Mouse (Mus musculus): Measurements from ENCODE around the gene Rbfox1.
A peak's percentile ranks its signal among the peaks of the same experiment; 100 is the strongest.

Rbfox1 gene

GRCm38 (mm10) chr16:6777506-6778185 is 892.5 kb downstream of the Rbfox1 start:
- DNase-seq (ENCODE audit: extremely low read depth, insufficient read length, low spot score): no peak

- DNase-seq (ENCODE audit: extremely low read depth, insufficient read length, low spot score): no peak
Observed at GRCm38 (mm10) chr16:6784144-6784543, 899.0 kb downstream of the Rbfox1 start.

GRCm38 (mm10) chr16:6785026-6785425 is 899.9 kb downstream of the Rbfox1 start:
- DNase-seq (ENCODE audit: extremely low read depth, insufficient read length, low spot score): no peak

- no peak for DNase-seq (ENCODE audit: extremely low read depth, insufficient read length, low spot score)
Observed at GRCm38 (mm10) chr16:6791218-6791617, 906.1 kb downstream of the Rbfox1 start.

GRCm38 (mm10) chr16:6791655-6792054 is 906.5 kb downstream of the Rbfox1 start:
- DNase-seq (ENCODE audit: extremely low read depth, insufficient read length, low spot score): peak; percentile 9

- no peak for DNase-seq (ENCODE audit: extremely low read depth, insufficient read length, low spot score)
Observed at GRCm38 (mm10) chr16:6806246-6806645, 921.1 kb downstream of the Rbfox1 start.

- no peak for DNase-seq (ENCODE audit: extremely low read depth, insufficient read length, low spot score)
Observed at GRCm38 (mm10) chr16:6807835-6808234, 922.7 kb downstream of the Rbfox1 start.

- no peak for DNase-seq (ENCODE audit: extremely low read depth, insufficient read length, low spot score)
Observed at GRCm38 (mm10) chr16:6813871-6814270, 928.7 kb downstream of the Rbfox1 start.

GRCm38 (mm10) chr16:6821741-6822140 is 936.6 kb downstream of the Rbfox1 start:
- no peak for DNase-seq (ENCODE audit: extremely low read depth, insufficient read length, low spot score)

GRCm38 (mm10) chr16:6829892-6830524 is 944.9 kb downstream of the Rbfox1 start:
- no peak for DNase-seq (ENCODE audit: extremely low read depth, insufficient read length, low spot score)

GRCm38 (mm10) chr16:6833486-6833885 is 948.3 kb downstream of the Rbfox1 start:
- DNase-seq (ENCODE audit: extremely low read depth, insufficient read length, low spot score): no peak

GRCm38 (mm10) chr16:6835051-6835450 is 949.9 kb downstream of the Rbfox1 start:
- no peak for DNase-seq (ENCODE audit: extremely low read depth, insufficient read length, low spot score)

- DNase-seq (ENCODE audit: extremely low read depth, insufficient read length, low spot score): peak; percentile 14
Observed at GRCm38 (mm10) chr16:6839299-6839995, 954.3 kb downstream of the Rbfox1 start.

- DNase-seq (ENCODE audit: extremely low read depth, insufficient read length, low spot score): no peak
Observed at GRCm38 (mm10) chr16:6840007-6840406, 954.9 kb downstream of the Rbfox1 start.

GRCm38 (mm10) chr16:6840461-6840860 is 955.3 kb downstream of the Rbfox1 start:
- no peak for DNase-seq (ENCODE audit: extremely low read depth, insufficient read length, low spot score)

GRCm38 (mm10) chr16:6842066-6842785 is 957.1 kb downstream of the Rbfox1 start:
- DNase-seq (ENCODE audit: extremely low read depth, insufficient read length, low spot score): no peak

GRCm38 (mm10) chr16:6844659-6845058 is 959.5 kb downstream of the Rbfox1 start:
- DNase-seq (ENCODE audit: extremely low read depth, insufficient read length, low spot score): no peak

- no peak for DNase-seq (ENCODE audit: extremely low read depth, insufficient read length, low spot score)
Observed at GRCm38 (mm10) chr16:6851393-6851792, 966.2 kb downstream of the Rbfox1 start.

GRCm38 (mm10) chr16:6853796-6854195 is 968.6 kb downstream of the Rbfox1 start:
- no peak for DNase-seq (ENCODE audit: extremely low read depth, insufficient read length, low spot score)

- DNase-seq (ENCODE audit: extremely low read depth, insufficient read length, low spot score): no peak
Observed at GRCm38 (mm10) chr16:6861656-6862055, 976.5 kb downstream of the Rbfox1 start.
